Mouse (Mus musculus): Measurements from ENCODE around the gene Tmem145.

Gene Tmem145

GRCm38 (mm10) chr7:25292107-25292506 is 13.8 kb upstream of the Tmem145 start:
- no peak for DNase-seq (ENCODE audit: low spot score in 2 of 2)

GRCm38 (mm10) chr7:25293191-25293739 is 12.6 kb upstream of the Tmem145 start:
- DNase-seq (ENCODE audit: low spot score in 2 of 2): no peak

- no peak for DNase-seq (ENCODE audit: low spot score in 2 of 2)
These were observed 11.4 kb upstream of the Tmem145 start for GRCm38 (mm10) chr7:25294495-25294894.

- DNase-seq (ENCODE audit: low spot score in 2 of 2): no peak
These were observed 10.8 kb upstream of the Tmem145 start for GRCm38 (mm10) chr7:25294960-25295722.

- no peak for DNase-seq (ENCODE audit: low spot score in 2 of 2)
These were observed 8.9 kb upstream of the Tmem145 start for GRCm38 (mm10) chr7:25296945-25297453.

- DNase-seq (ENCODE audit: low spot score in 2 of 2): peak; percentile 77 to 86
These were observed 8.2 kb upstream of the Tmem145 start, which contains the start of gene Pafah1b3 for GRCm38 (mm10) chr7:25297454-25298325. Gene Pafah1b3, minus strand, starts transcription at chr7:25297986.

GRCm38 (mm10) chr7:25301063-25301462 is 4.8 kb upstream of the Tmem145 start, which contains the start of gene Prr19:
Gene Prr19, plus strand, starts transcription at chr7:25301411.
- DNase-seq (ENCODE audit: low spot score in 2 of 2): no peak

- DNase-seq (ENCODE audit: low spot score in 2 of 2): no peak
These were observed 2.8 kb upstream of the Tmem145 start for GRCm38 (mm10) chr7:25303003-25303684.

GRCm38 (mm10) chr7:25303685-25304006 is 2.3 kb upstream of the Tmem145 start:
- no peak for DNase-seq (ENCODE audit: low spot score in 2 of 2)

- no peak for DNase-seq (ENCODE audit: low spot score in 2 of 2)
These were observed 425 bp upstream of the Tmem145 start for GRCm38 (mm10) chr7:25305481-25305880.

GRCm38 (mm10) chr7:25306614-25306996 is 699 bp downstream of the Tmem145 start:
- no peak for DNase-seq (ENCODE audit: low spot score in 2 of 2)

- no peak for DNase-seq (ENCODE audit: low spot score in 2 of 2)
These were observed 2.9 kb downstream of the Tmem145 start for GRCm38 (mm10) chr7:25308702-25309318.

- DNase-seq (ENCODE audit: low spot score in 2 of 2): no peak
These were observed 3.5 kb downstream of the Tmem145 start for GRCm38 (mm10) chr7:25309425-25309824.

- no peak for DNase-seq (ENCODE audit: low spot score in 2 of 2)
These were observed 5.3 kb downstream of the Tmem145 start for GRCm38 (mm10) chr7:25311193-25311592.

GRCm38 (mm10) chr7:25313325-25313724 is 7.4 kb downstream of the Tmem145 start:
- no peak for DNase-seq (ENCODE audit: low spot score in 2 of 2)

- no peak for DNase-seq (ENCODE audit: low spot score in 2 of 2)
These were observed 8.8 kb downstream of the Tmem145 start for GRCm38 (mm10) chr7:25314606-25315305.

- no peak for DNase-seq (ENCODE audit: low spot score in 2 of 2)
These were observed 9.6 kb downstream of the Tmem145 start for GRCm38 (mm10) chr7:25315306-25316041.

GRCm38 (mm10) chr7:25316532-25317445 is 10.9 kb downstream of the Tmem145 start, which contains the start of gene Megf8:
Gene Megf8, plus strand, starts transcription at chr7:25317164.
- peak; percentile 95 for DNase-seq (ENCODE audit: low spot score in 2 of 2)
